Mouse (Mus musculus) MEL (cell line): ENCODE measurements around the gene Slc4a2. TPM values are rescaled to one million over a fixed set of nuclear protein-coding genes. Genes with fewer than 3 reads are reported as not detected.

Experiments
- DNase-seq: peaks from one replicate; pipeline ENCODE4 v3.0.0; 2011; ENCODE audit warnings: low read depth, low spot score
- H3K27ac ChIP-seq: 2 replicates; pipeline ENCODE4 v1.5.1; 2012; ENCODE audit warnings: low read depth, mild to moderate bottlenecking, control low read depth, low read length, moderate library complexity; ENCODE audit not compliant: control insufficient read depth
- H3K27me3 ChIP-seq, 2 experiments: fragments of 150-350 bp in 1 of 2; sonication (generic) in 1 of 2; 2 replicates each; pipeline ENCODE4 v1.6.1; 2012; ENCODE audit warnings: low read length in 2 of 2, mild to moderate bottlenecking in 2 of 2, improper control_type of control experiment in 1 of 2, moderate library complexity in 1 of 2; ENCODE audit not compliant: insufficient read depth in 2 of 2, control insufficient read depth in 1 of 2
- H3K36me3 ChIP-seq, 2 experiments: 2 replicates each; pipeline ENCODE4 v1.6.1; 2012 to 2014; ENCODE audit warnings: low read length in 2 of 2, improper control_type of control experiment in 1 of 2, inconsistent platforms in 1 of 2, mild to moderate bottlenecking in 1 of 2; ENCODE audit not compliant: insufficient read depth in 2 of 2, control insufficient read depth in 1 of 2
- H3K4me1 ChIP-seq, 2 experiments: fragments of 150-350 bp in 1 of 2; sonication (generic) in 1 of 2; 2 replicates each; pipeline ENCODE4 v1.6.1; 2012; ENCODE audit warnings: low read length in 2 of 2, improper control_type of control experiment in 1 of 2, mild to moderate bottlenecking in 1 of 2; ENCODE audit not compliant: insufficient read depth in 2 of 2, control insufficient read depth in 1 of 2
- H3K4me3 ChIP-seq, 2 experiments: fragments of 150-350 bp in 1 of 2; sonication (generic) in 1 of 2; 2 replicates each; pipeline ENCODE4 v1.5.1; 2012; ENCODE audit warnings: low read depth in 2 of 2, low read length in 2 of 2, mild to moderate bottlenecking in 2 of 2, moderate library complexity in 2 of 2, control low read depth in 1 of 2, improper control_type of control experiment in 1 of 2; ENCODE audit not compliant: control insufficient read depth in 1 of 2, insufficient read depth in 1 of 2
- H3K79me2 ChIP-seq: 2 replicates; pipeline ENCODE4 v1.6.1; 2012; ENCODE audit warnings: mild to moderate bottlenecking, low read length, moderate library complexity; ENCODE audit not compliant: control insufficient read depth, poor library complexity, insufficient read depth
- H3K9ac ChIP-seq: 2 replicates; pipeline ENCODE4 v1.6.1; 2012; ENCODE audit warnings: low read depth, mild to moderate bottlenecking, control low read depth, low read length, moderate library complexity; ENCODE audit not compliant: control insufficient read depth, poor library complexity, severe bottlenecking
- H3K9me3 ChIP-seq: fragments of 150-350 bp; sonication (generic); replicated peaks from 2 replicates; pipeline ENCODE4 v1.6.1; 2012; ENCODE audit warnings: mild to moderate bottlenecking, low read length, improper control_type of control experiment, moderate library complexity; ENCODE audit not compliant: insufficient read depth
- BHLHE40 ChIP-seq: IDR thresholded peaks from 2 replicates; pipeline ENCODE4 v1.6.1; 2012; ENCODE audit warnings: low read depth, mild to moderate bottlenecking, inconsistent platforms, low read length, improper control_type of control experiment, borderline replicate concordance
- CHD2 ChIP-seq: IDR thresholded peaks from 2 replicates; pipeline ENCODE4 v1.6.1; 2011; ENCODE audit warnings: low read length, improper control_type of control experiment
- CTCF ChIP-seq, 3 experiments: IDR thresholded peaks in 2 of 3; conservative IDR thresholded peaks in 1 of 3; 2 replicates each; pipeline ENCODE4 v1.5.1; 2011 to 2012; ENCODE audit warnings: low read length in 3 of 3, low read depth in 2 of 3, mild to moderate bottlenecking in 2 of 3, improper control_type of control experiment in 1 of 3, inconsistent platforms in 1 of 3, mixed read lengths in 1 of 3, moderate library complexity in 1 of 3; ENCODE audit not compliant: control insufficient read depth in 1 of 3, insufficient read depth in 1 of 3, poor library complexity in 1 of 3, severe bottlenecking in 1 of 3
- E2F4 ChIP-seq: IDR thresholded peaks from 2 replicates; pipeline ENCODE4 v1.6.1; 2011; ENCODE audit warnings: low read depth, low read length, improper control_type of control experiment, borderline replicate concordance
- ELF1 ChIP-seq: IDR thresholded peaks from 2 replicates; pipeline ENCODE4 v1.6.1; 2014; ENCODE audit warnings: low read depth, mild to moderate bottlenecking, inconsistent platforms, low read length, improper control_type of control experiment, moderate library complexity
- EP300 ChIP-seq, 2 experiments: IDR thresholded peaks; 2 replicates each; pipeline ENCODE4 v1.6.1; 2011; ENCODE audit warnings: improper control_type of control experiment in 2 of 2, low read length in 2 of 2, low read depth in 1 of 2, mild to moderate bottlenecking in 1 of 2
- ETS1 ChIP-seq: IDR thresholded peaks from 2 replicates; pipeline ENCODE4 v1.6.1; 2012; ENCODE audit warnings: low read depth, mild to moderate bottlenecking, inconsistent platforms, low read length, improper control_type of control experiment, moderate library complexity
- HCFC1 ChIP-seq: IDR thresholded peaks from 2 replicates; pipeline ENCODE4 v1.6.1; 2012; ENCODE audit warnings: low read depth, mild to moderate bottlenecking, inconsistent platforms, low read length, improper control_type of control experiment, moderate library complexity
- JUND ChIP-seq: IDR thresholded peaks from 2 replicates; pipeline ENCODE4 v1.6.1; 2011; ENCODE audit warnings: low read depth, mild to moderate bottlenecking, improper control_type of control experiment, low read length
- MAZ ChIP-seq: IDR thresholded peaks from 2 replicates; pipeline ENCODE4 v1.6.1; 2012; ENCODE audit warnings: low read depth, mild to moderate bottlenecking, inconsistent platforms, low read length, improper control_type of control experiment
- MXI1 ChIP-seq: IDR thresholded peaks from 2 replicates; pipeline ENCODE4 v1.6.1; 2011; ENCODE audit warnings: mild to moderate bottlenecking, low read depth, low read length, improper control_type of control experiment
- POLR2AphosphoS2 ChIP-seq: IDR thresholded peaks from 2 replicates; pipeline ENCODE4 v1.6.1; 2011; ENCODE audit warnings: low read length, improper control_type of control experiment
- RAD21 ChIP-seq: IDR thresholded peaks from 2 replicates; pipeline ENCODE4 v1.6.1; 2011; ENCODE audit warnings: mild to moderate bottlenecking, low read depth, low read length, improper control_type of control experiment
- SIN3A ChIP-seq: IDR thresholded peaks from 2 replicates; pipeline ENCODE4 v1.6.1; 2012; ENCODE audit warnings: low read length, improper control_type of control experiment, inconsistent platforms
- TAL1 ChIP-seq: IDR thresholded peaks from 2 replicates; pipeline ENCODE4 v1.6.1; 2012; ENCODE audit warnings: mild to moderate bottlenecking, inconsistent platforms, low read length, moderate library complexity, mixed read lengths
- TBP ChIP-seq: IDR thresholded peaks from 2 replicates; pipeline ENCODE4 v1.8.0; 2011; ENCODE audit warnings: low read depth, low read length, improper control_type of control experiment
- TCF12 ChIP-seq: IDR thresholded peaks from 2 replicates; pipeline ENCODE4 v1.6.1; 2014; ENCODE audit warnings: low read depth, mild to moderate bottlenecking, inconsistent platforms, low read length, improper control_type of control experiment, moderate library complexity
- ZC3H11A ChIP-seq: IDR thresholded peaks from 2 replicates; pipeline ENCODE4 v1.6.1; 2012; ENCODE audit warnings: low read depth, mild to moderate bottlenecking, inconsistent platforms, low read length, improper control_type of control experiment
- ZNF384 ChIP-seq: IDR thresholded peaks from 2 replicates; pipeline ENCODE4 v1.6.1; 2012; ENCODE audit warnings: low read depth, mild to moderate bottlenecking, inconsistent platforms, low read length, improper control_type of control experiment
- polyA plus RNA-seq, 2 experiments: library from polyadenylated mRNA; stranded (reverse) in 1 of 2; unstranded in 1 of 2; fragments of >175 nt in 1 of 2; fragments of >200 nt in 1 of 2; gene quantifications; 2 replicates each; pipeline versions ENCODE4 v1.2.1 to v1.2.4; 2012; ENCODE audit warnings: low replicate concordance in 2 of 2, low read depth in 1 of 2; ENCODE audit not compliant: insufficient read length in 2 of 2, insufficient read depth in 1 of 2, missing spikeins in 1 of 2
- total RNA-seq: library from RNA; depleted of rRNA; stranded (reverse); fragments of 300-350 nt; gene quantifications from 2 replicates; pipeline ENCODE4 v1.2.3, GENCODE M21; 2012

Gene Slc4a2
- total and polyA plus RNA-seq, 3 experiments = 20.9 to 56.3 TPM; not detected in 1

DNA sequence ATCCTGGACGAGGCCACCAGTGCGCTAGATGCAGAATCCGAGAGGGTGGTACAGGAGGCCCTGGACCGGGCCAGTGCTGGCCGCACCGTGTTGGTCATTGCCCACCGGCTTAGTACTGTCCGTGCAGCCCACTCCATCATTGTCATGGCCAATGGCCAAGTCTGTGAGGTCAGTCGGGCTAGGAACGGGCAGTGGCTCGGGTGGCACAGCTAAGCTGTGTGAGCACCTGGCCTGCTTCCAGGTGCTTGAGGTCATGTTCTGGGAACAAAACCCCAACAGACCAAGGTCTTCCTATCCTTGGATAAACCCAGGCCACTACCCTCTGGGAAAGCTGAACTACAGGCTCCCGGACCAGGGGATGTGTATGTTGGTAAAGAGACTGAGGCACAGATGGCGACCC is 15.0 kb upstream of the Slc4a2 start:
- H3K4me1 ChIP-seq = peaks cover 15 to 20% of the 10 kb centered on the region in 2 experiments
- H3K79me2 ChIP-seq = no peaks in the 10 kb centered on the region
- no peak overlapping the region for H3K9ac ChIP-seq
- TF ChIP-seq RAD21 (no peak), CTCF (IDR thresholded peaks at IDR 0.05 in 2 of 3, conservative IDR thresholded peaks at IDR 0.05 in 1 of 3; ENCODE audit: control insufficient read depth in 1 of 3, insufficient read depth in 1 of 3, low read depth in 2 of 3, low read length in 3 of 3, poor library complexity in 1 of 3, severe bottlenecking in 1 of 3) (no peak), ETS1 (no peak), SIN3A (no peak), E2F4 (no peak), POLR2AphosphoS2 (no peak), TCF12 (no peak), HCFC1 (no peak), ELF1 (no peak), TBP (no peak), MAZ (no peak), TAL1 (no peak), MXI1 (no peak), JUND (no peak), EP300 (IDR thresholded peaks at IDR 0.05; ENCODE audit: low read depth in 1 of 2, low read length in 2 of 2) (no peak), CHD2 (no peak), ZC3H11A (no peak), BHLHE40 (no peak)
- H3K9me3 ChIP-seq = no peaks in the 10 kb centered on the region
- no peak for DNase-seq
- H3K4me3 ChIP-seq = no peak overlapping the region
- no peak overlapping the region for H3K27ac ChIP-seq
- H3K36me3 ChIP-seq = peaks cover 0 to 18% of the 10 kb centered on the region in 2 experiments; a peak in 3 of 4 replicates
- H3K27me3 ChIP-seq = no peaks in the 10 kb centered on the region

- Histone ChIP-seq H3K9me3 (no peaks in the 10 kb centered on the region), H3K36me3 (peaks cover 0 to 12% of the 10 kb centered on the region in 2 experiments; a peak in 3 of 4 replicates), H3K4me3 (no peak overlapping the region), H3K4me1 (peaks cover 9 to 14% of the 10 kb centered on the region in 2 experiments), H3K27me3 (no peaks in the 10 kb centered on the region)
- TF ChIP-seq ZNF384 = no peak
- TF ChIP-seq, all 39 proteins: peak for 0
- Histone ChIP-seq H3K27ac (no peak overlapping the region), H3K79me2 (no peaks in the 10 kb centered on the region), H3K9ac (no peak overlapping the region)
- DNase-seq = no peak
These were observed 14.2 kb upstream of the Slc4a2 start for GRCm38 (mm10) chr5:24409466-24409865.
